Mouse (Mus musculus): ENCODE measurements around the gene Hddc3.

- TF ChIP-seq CTCF (IDR thresholded peaks at IDR 0.05) (0 out of 2 replicates have a peak, but pooled peaks have one; percentile 1), POLR2A (IDR thresholded peaks at IDR 0.05; ENCODE audit: insufficient read depth, low read depth, low read length) (no peak), EP300 (IDR thresholded peaks at IDR 0.05; ENCODE audit: insufficient read depth, low read depth, low read length) (no peak)
These were observed 540 bp downstream of the Hddc3 start for GRCm38 (mm10) chr7:80343270-80344018.

Data from heart, adult 2 months (tissue).